Mouse (Mus musculus): Measurements from ENCODE around the gene Zfp119b. TPM values are rescaled to one million over a fixed set of nuclear protein-coding genes. Genes with fewer than 3 reads are reported as not detected.

The Zfp119b gene
- total RNA-seq (2021), result 1 to 10 TPM; 3.3 to 4.0 TPM
- long read RNA-seq, experiment 1, partial matches to known transcripts, result 0 of 1 reads
- long read RNA-seq, experiment 1, other reads (novel, unspliced or antisense), result 0 of 1 reads
- long read RNA-seq, experiment 2, result 0 reads

- peak in 1 of 2 experiments; percentile 47 for DNase-seq
These were observed at the start of gene Zfp119b for GRCm38 (mm10) chr17:55949400-55949799. TSS of gene Zfp119b (minus strand) at chr17:55949500.

GRCm38 (mm10) chr17:55996007-55996406 lies 46.7 kb upstream of the Zfp119b start:
- peak; percentile 87 to 88 for DNase-seq

DNA sequence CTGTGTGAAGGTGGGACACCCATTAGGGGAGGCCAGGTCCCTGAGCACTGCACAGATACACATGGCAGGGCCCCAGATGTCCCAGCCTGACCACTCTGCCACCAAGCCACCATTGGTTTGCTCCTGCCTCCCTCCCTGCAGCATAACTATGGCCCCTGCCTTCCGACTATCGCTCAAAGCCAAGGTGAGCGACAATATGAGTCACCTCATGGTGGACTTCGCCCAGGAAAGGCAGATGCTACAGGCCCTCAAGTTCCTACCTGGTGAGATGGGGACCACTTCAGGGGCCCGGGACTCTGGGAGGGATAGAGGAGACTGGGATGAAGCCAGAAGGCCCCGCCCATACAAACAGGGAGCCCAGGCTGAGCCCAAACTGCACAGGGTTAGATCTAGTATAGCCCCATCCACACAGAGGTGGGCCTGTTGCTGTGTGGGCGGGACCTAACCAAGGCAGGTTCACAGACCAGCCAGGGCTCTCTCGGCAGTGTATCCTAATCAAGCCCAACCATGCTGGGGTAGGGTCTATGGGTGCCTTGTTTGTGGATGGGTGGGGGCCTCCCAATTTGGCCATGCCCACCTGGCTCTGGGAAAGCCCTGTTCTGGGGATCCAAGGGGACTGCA lies 41.1 kb upstream of the Zfp119b start:
- no peak for DNase-seq

GRCm38 (mm10) chr17:55986030-55986961 lies 37.0 kb upstream of the Zfp119b start, which contains the start of gene Fsd1:
TSS of gene Fsd1 (plus strand) at chr17:55986509.
- peak; percentile 27 to 50 for DNase-seq

- no peak for DNase-seq
These were observed 28.0 kb upstream of the Zfp119b start for GRCm38 (mm10) chr17:55977301-55977700.

DNA sequence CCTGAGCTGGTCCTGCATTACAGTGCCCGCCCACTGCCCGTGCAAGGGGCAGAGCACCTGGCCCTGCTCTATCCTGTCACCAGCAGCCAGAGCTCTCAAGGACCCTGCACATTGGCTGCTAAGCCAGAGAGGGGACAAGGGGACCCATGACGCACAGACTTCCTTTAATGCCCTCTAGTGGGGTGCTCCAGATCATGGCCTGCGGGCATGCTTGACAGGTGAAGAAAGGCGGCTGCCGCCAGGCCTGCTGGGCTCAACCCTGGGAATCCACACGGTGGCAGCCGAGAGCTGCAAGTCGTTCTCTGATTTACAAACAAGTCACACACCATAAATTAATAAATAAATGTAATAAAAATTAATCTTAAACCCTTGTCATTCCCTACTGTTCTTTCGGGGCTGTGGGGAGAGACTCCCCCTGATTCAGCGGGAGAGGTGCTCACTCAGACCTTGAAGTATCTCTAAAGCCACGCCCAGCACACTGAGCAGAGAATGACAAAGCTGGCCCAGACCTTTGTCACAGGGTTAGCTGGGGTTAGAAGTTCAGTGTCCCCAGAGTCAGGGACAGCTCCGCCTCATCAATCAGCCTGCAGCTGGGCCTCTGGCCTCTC lies 27.1 kb upstream of the Zfp119b start:
- peak; percentile 81 to 91 for DNase-seq

DNA sequence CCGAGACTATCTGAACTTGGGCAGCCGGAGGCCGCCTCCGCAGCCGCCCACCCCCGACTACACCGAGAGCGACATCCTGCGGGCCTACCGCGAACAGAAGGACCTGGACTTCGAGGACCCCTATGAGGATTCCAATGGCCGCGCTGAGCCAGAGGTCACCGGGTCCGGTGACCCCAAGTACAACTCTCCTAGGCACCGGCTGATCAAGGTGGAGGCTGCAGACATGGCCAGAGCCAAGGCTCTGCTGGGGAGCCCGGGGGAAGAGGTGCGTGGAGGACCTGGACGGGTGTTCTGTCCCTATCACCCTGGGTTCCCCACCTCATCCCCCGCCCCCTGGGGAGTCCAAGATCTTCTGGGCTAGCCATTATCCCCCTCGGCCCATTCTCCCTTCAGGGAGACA lies 22.2 kb upstream of the Zfp119b start:
- DNase-seq, result no peak

DNA sequence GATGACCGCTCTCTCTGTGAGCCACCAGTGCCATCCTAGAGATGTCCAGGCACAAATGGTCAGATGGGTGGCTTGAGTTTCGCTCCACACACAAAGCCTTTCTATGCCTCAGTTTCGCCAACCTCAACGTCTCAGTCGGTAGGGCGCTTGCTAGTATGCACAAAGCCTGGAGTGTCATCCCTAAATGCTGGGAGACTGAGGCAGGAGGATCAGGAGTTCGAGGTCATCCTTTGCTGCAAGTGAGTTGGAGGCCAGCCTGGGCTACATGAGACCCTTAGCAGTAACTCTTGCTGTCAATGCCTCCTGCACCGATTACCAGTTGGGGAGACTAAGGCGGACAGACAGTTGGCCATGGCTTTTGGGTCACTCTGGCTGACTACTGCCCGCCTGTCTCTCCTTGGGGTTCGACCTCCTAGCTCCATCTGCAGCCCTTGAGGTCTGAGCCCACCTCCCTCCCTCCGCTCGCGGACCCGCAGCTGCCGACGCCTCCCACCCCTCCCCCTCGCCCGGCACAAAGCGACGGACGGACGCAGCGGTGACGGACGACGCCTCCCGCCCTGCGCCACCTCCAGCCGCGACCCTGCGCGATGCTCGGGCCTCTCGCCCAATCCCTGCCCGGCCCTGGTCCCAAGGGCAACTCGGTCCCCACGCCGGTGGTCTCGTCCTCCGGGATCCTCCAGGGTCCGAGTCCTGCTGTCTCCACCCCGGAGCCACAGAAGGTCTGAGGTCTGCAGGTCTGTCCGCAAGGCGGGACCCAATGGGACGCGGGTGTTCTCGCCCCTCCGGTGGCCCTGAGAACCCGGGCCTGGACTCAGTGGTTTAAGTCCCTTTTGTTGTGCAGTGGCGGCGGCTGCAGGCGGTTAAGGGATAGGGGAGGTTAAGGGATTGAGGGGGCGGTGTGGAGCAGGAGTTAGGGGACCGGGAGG lies 20.9 kb upstream of the Zfp119b start, which contains the start of gene Shd:
Shd (plus strand) TSS at position 502 of the 926 bp plus-strand sequence.
- peak; percentile 25 to 53 for DNase-seq

DNA sequence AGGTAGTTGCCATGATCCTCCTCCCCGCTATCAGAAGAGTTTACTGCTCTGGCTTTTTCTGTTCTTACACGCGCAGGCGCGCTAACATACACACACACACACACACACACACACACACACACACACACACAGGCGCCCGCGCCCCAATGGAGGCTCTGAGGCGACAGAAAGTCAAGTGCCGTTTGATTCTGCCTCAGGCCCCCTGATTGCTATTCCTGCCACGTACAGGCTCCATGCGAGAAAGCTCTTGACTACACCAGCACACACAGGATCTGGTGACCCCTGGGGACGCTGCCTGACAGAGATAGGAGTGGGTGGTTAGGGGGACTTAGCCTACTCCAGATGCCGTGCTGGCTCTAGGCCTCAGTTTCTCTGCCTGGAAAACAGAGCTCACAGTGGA lies 20.3 kb upstream of the Zfp119b start:
- no peak for DNase-seq

GRCm38 (mm10) chr17:55968210-55968609 lies 18.9 kb upstream of the Zfp119b start:
- DNase-seq, result no peak

- DNase-seq, result no peak
These were observed 17.9 kb upstream of the Zfp119b start for GRCm38 (mm10) chr17:55967186-55967585.

- DNase-seq, result no peak
These were observed 15.7 kb upstream of the Zfp119b start for GRCm38 (mm10) chr17:55964996-55965395.

DNA sequence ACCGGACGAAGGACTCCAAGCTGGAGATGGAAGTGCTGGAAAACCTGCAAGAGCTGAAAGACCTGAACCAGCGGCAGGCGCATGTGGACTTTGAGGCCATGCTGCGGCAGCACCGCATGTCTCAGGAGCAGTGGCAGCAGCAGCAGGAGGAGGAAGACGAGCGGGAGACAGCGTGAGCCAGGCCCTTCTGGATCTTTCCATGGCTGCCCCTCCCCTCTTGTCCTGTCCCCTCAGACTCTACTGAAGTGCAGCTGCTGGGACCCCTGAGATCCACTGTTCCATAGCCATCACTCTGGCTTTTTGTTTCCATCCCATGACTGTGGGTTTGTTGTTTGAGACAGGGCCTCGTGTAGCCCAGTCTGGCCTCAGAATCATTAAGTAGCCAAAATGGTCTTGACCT lies 15.2 kb upstream of the Zfp119b start:
- DNase-seq, result no peak

- DNase-seq, result peak; percentile 36 to 41
These were observed 13.9 kb upstream of the Zfp119b start for GRCm38 (mm10) chr17:55963171-55963570.

- no peak for DNase-seq
These were observed 12.3 kb upstream of the Zfp119b start for GRCm38 (mm10) chr17:55961631-55962030.

- DNase-seq, result no peak
These were observed 11.5 kb upstream of the Zfp119b start for GRCm38 (mm10) chr17:55960791-55961190.

- DNase-seq, result no peak
These were observed 10.8 kb upstream of the Zfp119b start for GRCm38 (mm10) chr17:55959946-55960740.

GRCm38 (mm10) chr17:55958918-55959728 lies 9.8 kb upstream of the Zfp119b start, which contains the start of gene Yju2:
TSS of gene Yju2 (plus strand) at chr17:55959099.
- DNase-seq, result peak; percentile 91 to 92

- DNase-seq, result no peak
These were observed 9.2 kb upstream of the Zfp119b start for GRCm38 (mm10) chr17:55958584-55958886.
